Mouse (Mus musculus) gastrocnemius, postnatal 36 days (tissue): ENCODE results near the gene Grm7. TPM values are rescaled to one million over a fixed set of nuclear protein-coding genes. Genes with fewer than 3 reads are reported as not detected.

Experiments used
- DNase-seq, 2 experiments: peaks; one replicate each; pipeline ENCODE4 v3.0.0; 2022
- intact Hi-C: fragments of 180-260 bp; cut with DNase I; formaldehyde crosslinking; loops from one replicate; pipeline ENCODE4 v1.15.1; 2025
- long read RNA-seq, 2 experiments: library from polyadenylated mRNA; stranded (forward); transcript quantifications; one replicate each; pipeline ENCODE4 v2.0.0; 2021
- total RNA-seq, 2 experiments: library from RNA; stranded (reverse); gene quantifications; 2 replicates each; pipeline ENCODE4 v1.2.3; 2021

Gene Grm7
- total RNA-seq, result not detected
- long read RNA-seq, experiment 1, result 0 reads
- long read RNA-seq, experiment 2, result 0 reads

DNA sequence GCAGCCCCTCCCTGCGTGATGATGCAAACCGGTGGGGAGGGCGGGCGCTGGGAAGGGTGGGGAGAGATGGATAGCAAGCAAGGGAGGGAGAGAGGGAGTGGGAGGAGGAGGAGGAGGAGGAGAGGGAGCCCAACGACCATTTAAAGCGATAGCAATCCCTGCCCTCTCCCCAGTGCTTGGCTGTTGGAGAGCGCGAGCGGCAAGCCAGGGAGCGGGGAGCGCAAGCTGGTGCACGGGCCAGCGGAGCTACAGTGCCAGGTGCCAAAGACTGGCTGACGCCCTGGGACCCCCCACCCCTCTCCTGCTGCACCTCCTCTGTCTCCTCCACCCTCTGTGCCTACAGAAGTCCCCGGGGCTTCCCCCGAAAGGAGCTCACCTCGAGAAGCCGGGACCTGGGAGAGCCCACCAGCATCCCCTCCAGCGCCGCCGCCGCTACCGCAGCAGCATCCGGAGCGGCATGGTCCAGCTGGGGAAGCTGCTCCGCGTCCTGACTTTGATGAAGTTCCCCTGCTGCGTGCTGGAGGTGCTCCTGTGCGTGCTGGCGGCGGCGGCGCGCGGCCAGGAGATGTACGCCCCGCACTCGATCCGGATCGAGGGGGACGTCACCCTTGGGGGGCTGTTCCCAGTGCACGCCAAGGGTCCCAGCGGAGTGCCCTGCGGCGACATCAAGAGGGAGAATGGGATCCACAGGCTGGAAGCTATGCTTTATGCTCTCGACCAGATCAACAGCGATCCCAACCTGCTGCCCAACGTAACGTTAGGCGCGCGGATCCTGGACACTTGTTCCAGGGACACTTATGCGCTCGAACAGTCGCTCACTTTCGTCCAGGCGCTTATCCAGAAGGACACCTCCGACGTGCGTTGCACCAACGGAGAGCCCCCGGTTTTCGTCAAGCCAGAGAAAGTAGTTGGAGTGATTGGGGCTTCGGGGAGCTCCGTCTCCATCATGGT is at the start of gene Grm7:
Gene Grm7 (plus strand): TSS at position 171 of the 951 bp plus-strand sequence.
- intact Hi-C loops, result no loop called here
- DNase-seq, result no peak

DNA sequence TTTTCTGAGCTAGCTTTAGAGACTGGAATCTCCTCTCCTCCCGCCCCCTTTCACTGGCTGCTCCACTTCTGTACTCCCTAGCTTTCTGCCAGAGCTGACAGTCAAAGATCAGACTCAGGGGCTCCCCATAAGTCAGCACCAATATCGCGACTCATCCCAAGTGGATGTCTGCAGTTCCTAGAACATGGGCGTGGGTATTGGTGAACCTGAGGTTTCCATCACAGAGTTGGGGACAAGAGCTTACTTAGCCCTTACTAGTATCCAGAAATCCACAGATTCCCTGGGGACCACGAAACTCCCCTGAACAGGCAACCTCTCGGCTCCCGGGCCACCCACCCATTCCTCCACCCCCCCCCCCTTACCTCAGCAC is 355 bp upstream of the Grm7 start:
- intact Hi-C loops, result no loop called here
- DNase-seq, result no peak

DNA sequence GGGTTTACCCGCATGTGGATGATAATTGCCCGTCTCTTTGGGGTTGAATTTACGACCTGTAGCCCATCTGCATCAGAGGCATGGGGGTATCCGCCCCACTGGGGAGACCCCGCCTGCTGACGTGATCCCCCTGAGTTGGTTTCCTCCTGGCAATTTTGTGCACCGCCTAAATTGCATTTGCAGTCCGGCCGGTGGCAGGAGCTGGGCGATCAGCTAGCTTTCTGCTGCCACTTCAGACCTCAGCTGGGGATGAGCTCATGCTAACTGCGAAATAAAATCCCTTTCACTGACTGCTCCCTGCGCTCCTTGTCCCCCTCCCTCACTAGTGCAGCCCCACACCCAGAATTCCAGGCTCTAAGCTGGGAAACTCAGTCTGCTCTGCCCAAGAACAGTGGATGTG is 1.5 kb downstream of the Grm7 start:
- no peak for DNase-seq
- intact Hi-C loops, result no loop called here

DNA sequence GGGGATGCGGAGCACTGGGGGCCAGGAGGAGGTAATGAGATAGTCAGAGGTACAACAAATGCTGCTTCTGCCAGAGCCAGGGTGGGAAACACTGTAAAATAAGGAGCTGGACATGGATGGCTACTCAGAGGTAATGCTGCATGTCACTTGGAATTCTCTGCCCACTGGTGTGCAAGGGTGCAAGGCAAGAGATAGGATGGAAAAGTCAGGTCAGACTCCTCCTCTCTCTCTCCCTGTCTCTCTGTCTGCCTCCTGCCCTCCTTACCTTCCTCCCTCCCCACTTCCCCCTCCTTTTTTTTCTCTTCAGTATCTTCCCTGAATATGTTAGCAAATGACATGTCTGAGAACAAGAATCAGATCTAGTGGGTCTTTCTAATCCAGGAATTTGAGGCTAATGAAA is 3.8 kb downstream of the Grm7 start:
- DNase-seq, result no peak
- intact Hi-C loops, result no loop called here

DNA sequence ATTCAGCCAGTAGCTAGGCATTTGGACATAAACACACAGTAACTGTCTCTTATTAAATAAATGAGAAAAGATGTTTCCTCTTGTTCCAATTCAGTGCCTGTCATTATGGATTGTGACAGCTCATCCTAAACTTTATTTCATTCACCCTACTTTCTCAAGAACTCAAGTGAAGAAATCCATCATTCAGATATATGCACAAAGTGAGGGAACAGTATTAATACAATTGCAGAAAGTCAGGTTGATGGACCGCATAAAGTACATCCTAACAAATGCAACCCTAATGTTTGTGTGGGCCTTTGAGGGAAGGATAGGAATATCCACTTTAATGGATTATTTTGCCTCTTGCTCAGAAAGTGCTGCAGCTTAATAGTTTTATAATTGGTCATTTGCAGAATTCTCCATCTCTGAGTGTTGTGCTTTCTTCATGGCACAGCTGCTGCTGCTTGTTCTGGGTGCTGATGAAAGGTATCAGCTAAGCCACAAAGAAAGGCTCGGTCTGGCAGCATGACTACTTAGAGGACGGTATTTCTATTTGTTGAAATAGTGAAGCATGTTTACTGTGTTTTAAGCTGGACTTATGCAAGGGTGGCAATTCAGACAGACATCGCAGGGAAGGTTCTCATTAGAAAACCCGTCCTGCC is 8.1 kb downstream of the Grm7 start:
- no peak for DNase-seq
- intact Hi-C loops, result no loop called here

DNA sequence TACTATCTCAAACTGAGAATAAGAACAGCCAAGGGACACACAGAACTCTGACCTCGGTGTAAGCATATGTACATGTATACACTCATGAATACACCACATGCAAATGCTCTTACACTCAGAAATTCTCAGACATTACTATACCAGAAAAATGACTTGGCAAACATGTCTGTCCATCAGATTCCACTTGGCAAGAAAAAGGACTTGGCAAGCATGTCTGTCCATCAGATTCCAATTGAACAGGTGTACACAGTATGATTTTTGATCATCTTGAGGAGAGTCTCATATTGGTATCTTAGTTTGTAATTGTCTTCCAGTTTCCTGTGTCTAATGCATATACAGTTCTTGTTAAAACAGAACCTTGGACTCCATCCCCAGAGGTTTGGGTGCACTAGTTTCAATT is 19.1 kb downstream of the Grm7 start:
- no peak for DNase-seq
- intact Hi-C loops, result no loop called here

DNA sequence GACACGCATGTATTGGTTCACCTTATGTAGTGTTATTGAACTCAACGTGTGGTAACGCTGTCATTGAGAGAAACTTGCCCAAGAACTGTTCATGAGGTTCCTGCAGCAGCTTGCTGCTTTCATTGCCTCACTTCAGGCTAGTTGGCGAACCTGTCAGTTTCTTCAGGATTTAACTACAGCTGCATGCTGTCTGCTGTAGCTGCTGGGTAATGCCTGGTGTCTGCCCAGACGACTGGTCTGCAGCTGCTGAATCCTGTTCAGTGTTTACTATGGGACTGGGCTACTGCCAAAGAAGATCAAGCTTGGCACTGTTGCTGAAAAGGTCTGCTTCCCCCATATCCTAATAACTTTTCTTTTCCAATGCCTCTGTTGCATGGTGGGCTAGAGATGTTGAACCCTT is 23.1 kb downstream of the Grm7 start:
- no peak for DNase-seq
- intact Hi-C loops, result no loop called here

DNA sequence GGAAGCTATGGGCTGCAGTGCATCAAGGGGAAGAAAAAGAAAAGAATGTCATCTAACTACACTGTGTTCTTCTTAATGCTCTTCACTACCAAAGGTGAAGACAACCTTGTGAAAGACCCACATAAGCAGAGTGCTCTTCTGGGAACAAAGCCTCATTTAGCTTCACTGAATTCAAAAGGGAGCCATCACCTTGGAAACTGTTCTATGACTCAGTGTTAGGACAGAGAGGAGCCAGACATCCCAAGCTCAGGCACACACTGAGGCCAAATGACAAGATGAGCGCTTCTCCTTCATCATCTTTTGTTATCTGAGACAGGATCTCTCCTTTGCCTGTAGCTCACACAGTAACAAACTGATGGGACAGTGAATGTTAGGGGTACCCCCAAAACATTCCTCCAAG is 45.6 kb downstream of the Grm7 start:
- intact Hi-C loops, result no loop called here
- no peak for DNase-seq

DNA sequence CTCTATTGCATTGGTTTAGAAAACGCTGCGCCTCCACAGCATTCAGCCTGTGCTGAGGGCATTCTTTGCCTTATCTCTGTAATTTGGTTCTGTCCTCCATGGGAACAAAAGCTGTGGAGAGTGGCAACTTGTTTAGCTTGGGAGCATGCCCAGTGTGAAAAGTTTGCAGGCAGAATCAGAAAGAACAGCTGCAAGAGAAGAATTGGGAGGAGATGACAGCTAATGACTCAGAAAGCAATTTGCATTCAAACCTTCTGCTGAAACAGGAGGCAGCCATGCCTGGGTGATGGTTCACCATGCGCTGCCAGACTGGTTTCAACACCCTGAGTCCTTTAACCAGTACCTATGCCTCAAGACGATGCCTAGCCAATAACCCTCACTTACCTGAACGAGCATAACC is 64.4 kb downstream of the Grm7 start:
- no peak for DNase-seq
- intact Hi-C loops, result no loop called here

DNA sequence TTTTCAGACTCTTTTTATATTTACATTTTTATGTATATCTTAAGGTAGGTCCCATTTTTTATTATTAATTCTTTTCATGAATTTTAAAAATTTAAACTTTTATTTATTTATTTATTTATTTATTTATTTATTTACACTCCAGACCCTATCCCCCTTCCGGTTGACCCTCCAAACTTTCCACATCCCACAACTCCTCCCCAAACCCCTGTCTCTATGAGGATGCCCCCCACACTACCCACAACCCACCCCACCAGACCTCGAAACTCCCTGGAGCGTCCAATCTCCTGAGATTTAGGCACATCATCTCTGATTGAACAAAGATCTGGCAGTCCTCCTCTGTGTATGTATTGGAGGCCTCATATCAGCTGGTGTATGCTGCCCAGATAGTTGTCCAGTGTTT is 69.6 kb downstream of the Grm7 start:
- no peak for DNase-seq
- intact Hi-C loops, result no loop called here

DNA sequence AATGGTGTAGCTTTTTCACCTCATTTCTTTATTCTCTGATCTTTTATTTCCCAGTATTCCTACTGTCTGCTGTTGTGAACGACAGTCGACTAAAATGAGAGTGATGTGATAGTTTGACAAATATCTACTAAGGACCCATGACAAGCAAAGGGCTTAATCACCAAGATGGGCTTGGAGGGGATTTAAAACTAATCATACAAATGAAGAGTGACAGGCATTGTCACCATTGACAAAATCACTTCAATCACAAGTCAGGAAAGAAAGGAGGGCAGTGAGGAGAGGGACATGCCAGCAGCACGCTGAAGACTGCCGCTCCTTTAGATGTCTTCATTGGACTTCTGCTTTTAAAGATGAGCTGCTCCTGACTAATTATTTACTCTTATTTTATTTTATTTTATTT is 78.0 kb downstream of the Grm7 start:
- intact Hi-C loops, result no loop called here
- no peak for DNase-seq

DNA sequence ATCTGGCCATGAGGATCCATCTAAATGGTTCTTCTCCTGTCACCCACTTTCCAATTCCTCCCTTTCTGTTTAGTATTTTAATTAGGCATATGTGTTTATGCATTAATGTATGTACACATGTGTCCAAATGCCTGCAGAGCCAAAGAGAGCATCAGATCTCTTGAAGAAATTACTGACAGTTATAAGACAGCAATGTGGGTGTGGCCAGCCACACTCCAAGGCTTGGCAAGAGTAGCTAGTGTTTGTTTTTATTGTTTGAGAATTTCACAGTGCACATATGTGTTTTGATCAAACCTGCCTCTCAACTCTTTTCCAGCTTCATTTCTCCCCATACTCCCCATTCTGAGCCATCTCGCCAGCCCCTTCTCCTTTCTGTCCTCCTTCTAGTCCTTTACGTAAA is 88.5 kb downstream of the Grm7 start:
- intact Hi-C loops, result no loop called here
- DNase-seq, result no peak

DNA sequence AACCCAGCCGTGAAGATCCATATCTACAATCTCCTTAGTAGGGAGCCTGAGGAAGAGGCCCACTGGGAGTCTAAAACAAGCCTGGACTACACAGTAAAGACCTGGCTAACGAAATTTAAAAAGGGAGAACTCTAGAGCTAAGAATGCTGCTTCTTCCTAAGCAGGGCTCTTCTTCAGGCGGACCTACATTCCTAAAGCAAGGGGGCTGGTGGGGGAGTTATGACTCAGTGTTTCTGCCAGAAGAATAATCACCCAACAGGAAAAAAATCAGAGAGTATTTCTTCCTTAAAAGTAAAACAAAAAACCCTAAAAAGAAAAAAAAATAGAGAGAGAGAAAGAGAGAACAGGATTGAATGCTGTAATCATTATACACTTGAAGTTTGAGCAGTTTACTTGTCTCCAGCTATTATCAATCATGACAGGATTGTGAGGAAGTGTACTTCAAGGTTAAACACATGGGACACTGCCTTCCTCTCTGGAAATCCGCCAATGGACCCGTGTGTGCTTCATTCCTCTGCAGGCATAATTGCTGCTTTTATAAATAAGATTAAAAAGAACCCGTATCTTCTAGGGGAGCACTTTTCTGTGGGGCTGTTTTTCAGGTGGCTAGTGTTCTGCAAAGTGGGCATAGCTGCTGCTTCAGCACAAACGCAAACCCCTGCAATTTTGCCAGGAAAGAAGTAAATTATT is 98.7 kb downstream of the Grm7 start:
- no peak for DNase-seq
- intact Hi-C loops, result no loop called here

DNA sequence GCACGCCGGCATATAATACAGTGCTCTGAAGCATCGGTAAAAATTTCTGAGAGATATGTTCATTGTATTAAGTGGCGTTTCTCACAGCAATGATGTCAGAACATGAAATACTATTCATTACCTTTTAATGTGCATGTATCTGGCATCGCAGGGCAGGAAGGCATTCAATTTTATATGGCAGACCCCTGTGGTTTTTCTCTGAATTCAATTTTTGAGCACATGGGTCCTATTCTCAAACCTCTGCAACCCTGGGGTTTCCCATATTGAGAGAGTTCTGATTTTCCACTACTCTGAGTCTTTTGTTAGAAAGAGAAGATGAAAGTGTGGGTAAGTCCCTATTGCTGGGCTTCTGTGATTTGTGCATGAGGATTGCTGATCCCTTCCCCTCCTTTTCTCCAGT is 110.5 kb downstream of the Grm7 start:
- intact Hi-C loops, result no loop called here
- DNase-seq, result no peak

DNA sequence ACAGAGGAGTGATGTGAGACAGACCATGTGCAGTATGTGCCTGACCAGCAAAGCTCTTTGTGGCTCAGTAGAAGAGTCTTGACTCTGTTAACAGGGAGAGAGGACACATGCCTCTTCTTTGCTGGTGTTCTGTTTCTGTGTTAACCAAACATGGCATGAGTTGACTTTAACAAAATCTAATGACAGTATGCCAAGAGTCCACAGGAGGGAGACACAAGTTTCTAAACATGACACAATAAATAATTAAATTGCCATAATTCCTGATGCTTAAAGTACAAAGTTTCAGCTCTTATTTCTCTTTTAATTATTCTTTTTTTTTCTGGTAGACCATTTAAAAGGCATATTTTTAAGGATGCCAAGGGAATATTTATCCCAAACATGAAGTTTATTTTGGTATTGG is 124.2 kb downstream of the Grm7 start:
- no peak for DNase-seq
- intact Hi-C loops, result no loop called here

DNA sequence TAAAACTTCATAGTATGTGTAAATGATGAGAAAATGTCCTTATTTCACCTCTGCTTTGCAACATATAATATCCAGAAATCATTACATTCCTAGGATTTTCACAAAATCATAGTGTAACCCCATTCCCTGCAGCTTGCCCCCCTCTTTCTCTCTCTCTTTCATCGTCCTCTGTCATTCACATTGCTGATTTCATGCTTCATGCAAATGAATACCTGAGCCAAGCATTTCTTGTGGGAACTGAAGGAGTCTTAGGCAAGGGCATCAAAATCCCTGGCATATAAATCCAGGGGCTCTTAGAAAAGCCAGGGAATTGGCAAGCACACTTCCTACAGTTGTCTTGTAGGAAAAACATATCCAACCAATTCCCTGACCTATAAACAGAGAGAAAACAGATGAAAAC is 127.3 kb downstream of the Grm7 start:
- no peak for DNase-seq
- intact Hi-C loops, result no loop called here

DNA sequence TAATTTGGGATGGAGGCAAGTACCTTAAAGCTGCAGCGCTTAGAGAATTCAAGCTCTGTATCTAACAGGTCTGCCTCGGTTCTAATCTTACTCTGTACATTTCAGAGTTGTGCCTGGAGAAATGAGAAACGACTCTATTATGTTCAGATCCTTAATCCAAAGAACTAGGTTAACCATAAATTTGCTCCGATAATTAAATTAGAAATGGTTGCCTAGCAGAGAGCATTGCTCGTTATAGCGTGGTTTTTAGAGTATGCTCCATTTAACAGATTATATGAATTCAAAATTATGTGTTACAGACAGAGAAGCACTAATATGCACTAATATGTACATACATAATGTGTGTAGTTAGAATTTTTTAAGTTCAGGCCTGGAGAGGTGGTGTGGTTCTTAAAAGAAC is 130.7 kb downstream of the Grm7 start:
- no peak for DNase-seq

DNA sequence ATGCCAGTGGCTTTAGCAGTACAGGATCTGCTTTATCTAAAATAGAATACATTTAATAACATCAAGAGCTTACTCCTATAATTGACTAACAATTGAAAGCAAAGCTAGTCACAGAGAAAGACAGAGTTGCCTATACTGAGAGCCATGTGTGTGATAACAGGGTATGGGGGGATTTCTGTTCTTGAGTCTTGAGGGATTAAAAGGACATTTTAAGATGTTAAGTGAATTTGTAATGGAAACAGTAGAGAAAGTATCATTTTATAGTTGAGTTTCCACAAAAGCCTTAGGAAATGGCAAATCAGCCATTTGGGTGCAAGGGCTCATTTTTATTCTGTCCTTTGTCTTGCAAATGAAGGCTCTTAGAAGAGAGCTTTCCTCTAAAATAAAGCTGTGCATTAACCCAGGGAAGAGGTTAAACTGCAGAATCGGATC is 140.1 kb downstream of the Grm7 start:
- no peak for DNase-seq
- intact Hi-C loops, result no loop called here

More for the DNA sequence above, 130.7 kb downstream of the Grm7 start:
- intact Hi-C loops, result no loop called here

DNA sequence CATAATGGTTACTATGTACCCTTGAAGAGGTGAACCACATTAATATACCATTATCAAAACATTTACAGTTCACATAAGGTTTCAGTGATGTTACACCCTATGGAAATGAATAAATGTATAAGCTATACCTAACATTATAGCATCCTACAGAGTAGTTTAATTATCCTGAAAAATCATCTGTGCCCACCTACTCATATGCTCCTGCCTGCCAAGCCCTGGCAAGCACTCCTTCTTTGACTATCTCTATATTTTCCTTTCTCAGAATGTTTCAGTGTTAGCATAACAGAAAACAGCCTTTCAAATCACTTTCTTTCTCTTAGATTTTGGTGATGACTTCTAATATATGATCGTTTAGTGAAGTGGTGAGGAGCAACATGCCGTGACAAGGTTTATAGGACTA is 147.3 kb downstream of the Grm7 start:
- intact Hi-C loops, result no loop called here

DNA sequence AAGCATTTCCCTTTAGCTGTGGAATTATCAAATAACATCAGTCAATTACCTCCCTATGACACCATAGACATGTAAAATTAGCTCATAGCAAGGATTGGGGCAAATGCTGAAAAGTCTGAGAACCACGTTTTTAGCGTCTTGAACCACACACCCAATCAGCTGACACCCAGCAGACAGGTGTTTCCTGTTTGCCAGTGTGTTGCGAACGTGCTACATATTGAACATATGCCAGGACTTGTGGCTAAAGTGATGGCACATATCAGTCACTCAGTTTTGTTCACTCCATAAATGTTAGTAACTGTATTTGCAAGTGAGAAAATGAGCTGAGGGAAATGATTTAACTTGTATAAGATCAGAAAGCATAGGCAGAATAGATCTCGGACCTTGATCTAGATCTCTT is 162.1 kb downstream of the Grm7 start:
- no peak for DNase-seq
- intact Hi-C loops, result no loop called here

More for the DNA sequence above, 147.3 kb downstream of the Grm7 start:
- no peak for DNase-seq

DNA sequence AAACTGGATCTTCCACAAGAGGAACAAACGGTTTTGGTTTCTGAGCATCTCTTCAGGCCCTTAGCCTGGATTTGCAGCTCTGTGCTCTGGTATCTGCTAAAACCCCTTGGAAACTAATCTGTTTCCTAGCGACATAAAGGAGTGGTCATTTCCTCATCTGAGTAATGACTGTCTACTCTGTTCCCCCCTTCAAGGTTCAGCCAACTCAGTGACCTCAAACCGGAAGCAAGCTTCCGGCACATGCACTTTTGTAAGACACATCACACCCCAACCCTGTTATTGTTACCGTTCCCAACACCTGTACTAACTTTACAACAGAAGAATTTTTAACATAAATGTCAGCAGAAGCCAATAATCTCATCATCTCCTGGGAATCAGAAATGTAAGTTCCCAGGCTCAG is 166.8 kb downstream of the Grm7 start:
- intact Hi-C loops, result no loop called here
- DNase-seq, result no peak

DNA sequence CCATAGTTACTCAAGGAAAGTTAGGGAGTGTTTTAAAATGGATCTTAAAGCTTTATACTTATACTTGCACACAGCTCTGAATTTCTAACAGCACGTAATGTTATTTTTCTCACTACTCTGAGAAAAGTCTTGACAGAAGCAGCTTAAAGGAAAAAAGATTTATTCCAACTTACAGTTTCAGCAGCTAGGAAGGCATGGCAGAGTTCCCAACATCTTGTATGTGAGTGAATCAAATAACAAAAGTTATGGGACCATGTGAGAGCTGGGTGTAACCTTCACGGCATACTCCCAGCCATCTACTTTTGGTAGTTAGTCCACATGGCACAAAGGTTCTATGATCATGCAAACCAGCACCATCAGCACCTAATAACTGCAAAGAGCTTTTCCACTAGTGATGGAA is 172.9 kb downstream of the Grm7 start:
- intact Hi-C loops, result no loop called here
- no peak for DNase-seq
